Mouse (Mus musculus) intestine, embryonic 15.5 days (tissue): Measurements from ENCODE around the gene Sorcs2. TPM values are rescaled to one million over a fixed set of nuclear protein-coding genes. Genes with fewer than 3 reads are reported as not detected.
A peak's percentile ranks its signal among the peaks of the same experiment; 100 is the strongest.

Source experiments
- ATAC-seq: fragments of 200-750 bp; cut with Nextera tagmentation; 2 replicates; pipeline ENCODE4 v1.8.0; 2017; ENCODE audit warnings: moderate TSS enrichment, moderate library complexity
- H3K27ac ChIP-seq: fragments of 300-500 bp; sonication (generic); 2 replicates; pipeline ENCODE4 v1.5.1; 2015; ENCODE audit warnings: mild to moderate bottlenecking, inconsistent platforms
- H3K27me3 ChIP-seq: fragments of 300-500 bp; sonication (generic); replicated peaks from 2 replicates; pipeline ENCODE4 v1.6.1; 2015; ENCODE audit warnings: inconsistent platforms
- H3K36me3 ChIP-seq: fragments of 300-500 bp; sonication (generic); 2 replicates; pipeline ENCODE4 v1.6.1; 2015; ENCODE audit warnings: inconsistent platforms
- H3K4me1 ChIP-seq: fragments of 300-500 bp; sonication (generic); replicated peaks from 2 replicates; pipeline ENCODE4 v1.6.1; 2015; ENCODE audit warnings: inconsistent platforms
- H3K4me2 ChIP-seq: fragments of 300-500 bp; sonication (generic); replicated peaks from 2 replicates; pipeline ENCODE4 v1.6.1; 2015; ENCODE audit warnings: mild to moderate bottlenecking, inconsistent platforms
- H3K4me3 ChIP-seq: fragments of 300-500 bp; sonication (generic); replicated peaks from 2 replicates; pipeline ENCODE4 v1.5.1; 2015; ENCODE audit warnings: inconsistent platforms
- H3K9ac ChIP-seq: fragments of 300-500 bp; sonication (generic); 2 replicates; pipeline ENCODE4 v1.6.1; 2015; ENCODE audit warnings: inconsistent platforms
- H3K9me3 ChIP-seq: fragments of 300-500 bp; sonication (generic); 2 replicates; pipeline ENCODE4 v1.6.1; 2016; ENCODE audit warnings: inconsistent platforms
- WGBS: fragments of 180-500 bp; shearing (Covaris S2); methylation state at CpG from one replicate; pipeline ENCODE4 v1.1.7; 2015; 5-methylcytosine and 5-hydroxymethylcytosine counted together
- polyA plus RNA-seq: library from polyadenylated mRNA; unstranded; fragments of >200 nt; fragmentation: Nextera tagmentation; extraction: Ambion mirVana; gene quantifications from 2 replicates; pipeline ENCODE4 v1.2.1, GENCODE M21; 2015

Gene Sorcs2
- polyA plus RNA-seq, 1 experiment from 2014 or later: 9.6 TPM

DNA sequence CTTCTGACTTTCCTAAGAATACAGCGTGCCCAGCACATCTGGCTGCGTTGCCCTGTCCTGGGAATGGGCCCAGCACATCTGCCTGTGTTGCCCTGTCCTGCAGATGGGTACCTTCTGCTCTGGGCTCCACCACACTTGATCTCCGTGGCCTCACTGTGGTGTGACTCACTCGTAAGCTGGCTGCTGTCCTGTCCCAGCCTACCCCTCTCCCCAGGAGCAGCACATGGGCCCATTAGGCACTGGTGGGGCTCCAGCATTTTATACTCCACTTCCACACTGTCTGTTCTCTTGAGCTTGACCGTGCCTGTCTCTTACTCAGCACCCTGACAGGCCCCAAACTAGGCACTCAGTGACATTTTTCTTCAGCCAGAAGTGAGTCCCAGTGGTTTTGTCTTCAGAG, 391.4 kb downstream of the Sorcs2 start:
- Histone ChIP-seq H3K9me3 (no peaks in the 10 kb centered on the region), H3K4me1 (no peaks in the 10 kb centered on the region), H3K36me3 (no peaks in the 10 kb centered on the region), H3K4me3 (no peak overlapping the region), H3K27ac (no peak overlapping the region), H3K27me3 (no peaks in the 10 kb centered on the region), H3K9ac (no peak overlapping the region), H3K4me2 (no peak overlapping the region)
- ATAC-seq: no peak
- WGBS: 75% methylated on average over 5 of the region's 5 CpGs

DNA sequence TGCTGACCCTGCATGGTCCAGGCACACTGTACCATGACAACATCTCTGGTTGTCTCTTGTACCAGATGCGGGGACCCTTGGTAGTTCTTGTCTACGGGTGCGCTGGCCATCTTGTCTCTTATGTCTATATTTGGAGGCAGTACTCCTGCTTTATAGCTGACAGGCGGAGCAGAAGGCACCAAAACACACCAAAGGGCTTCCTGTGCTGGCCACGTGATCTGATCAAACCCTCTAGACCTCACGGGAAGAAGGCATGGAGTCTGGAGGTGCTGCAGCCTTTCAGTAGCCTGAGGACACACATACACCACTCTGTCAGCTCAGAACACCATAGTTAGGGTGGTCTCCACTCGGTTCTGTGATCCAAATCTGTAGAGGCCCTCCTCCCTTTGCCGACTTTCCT, 391.8 kb downstream of the Sorcs2 start:
- Histone ChIP-seq H3K36me3 (no peaks in the 10 kb centered on the region), H3K9ac (no peak overlapping the region), H3K27ac (no peak overlapping the region), H3K4me1 (no peaks in the 10 kb centered on the region), H3K27me3 (no peaks in the 10 kb centered on the region), H3K4me3 (no peak overlapping the region), H3K9me3 (no peaks in the 10 kb centered on the region), H3K4me2 (no peak overlapping the region)
- 67% methylated on average over 8 of the region's 8 CpGs for WGBS
- no peak for ATAC-seq

DNA sequence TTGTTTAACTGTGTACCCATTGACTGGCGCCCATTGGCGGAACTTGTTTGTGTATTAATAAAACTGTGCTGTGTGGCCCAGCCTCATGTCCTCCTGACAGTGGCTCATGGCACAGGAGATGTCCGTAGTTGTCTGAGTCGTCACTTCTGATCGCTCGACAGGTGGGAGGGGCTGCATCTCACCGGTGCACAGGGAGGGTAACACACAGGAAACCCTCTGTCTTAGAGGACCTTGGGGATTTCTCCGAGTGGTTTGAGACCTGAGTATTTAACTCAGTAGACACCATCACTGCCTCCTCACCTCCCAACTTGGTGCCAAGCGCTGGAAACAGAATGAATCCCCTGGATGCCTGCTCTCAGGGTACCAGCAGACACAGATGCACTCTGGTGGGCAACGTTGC, 394.1 kb downstream of the Sorcs2 start:
- Histone ChIP-seq H3K4me2 (no peak overlapping the region), H3K9ac (no peak overlapping the region), H3K27me3 (no peaks in the 10 kb centered on the region), H3K4me3 (no peak overlapping the region), H3K9me3 (no peaks in the 10 kb centered on the region), H3K27ac (no peak overlapping the region), H3K4me1 (no peaks in the 10 kb centered on the region), H3K36me3 (no peaks in the 10 kb centered on the region)
- WGBS: 80% methylated on average over 10 of the region's 10 CpGs
- ATAC-seq: no peak

DNA sequence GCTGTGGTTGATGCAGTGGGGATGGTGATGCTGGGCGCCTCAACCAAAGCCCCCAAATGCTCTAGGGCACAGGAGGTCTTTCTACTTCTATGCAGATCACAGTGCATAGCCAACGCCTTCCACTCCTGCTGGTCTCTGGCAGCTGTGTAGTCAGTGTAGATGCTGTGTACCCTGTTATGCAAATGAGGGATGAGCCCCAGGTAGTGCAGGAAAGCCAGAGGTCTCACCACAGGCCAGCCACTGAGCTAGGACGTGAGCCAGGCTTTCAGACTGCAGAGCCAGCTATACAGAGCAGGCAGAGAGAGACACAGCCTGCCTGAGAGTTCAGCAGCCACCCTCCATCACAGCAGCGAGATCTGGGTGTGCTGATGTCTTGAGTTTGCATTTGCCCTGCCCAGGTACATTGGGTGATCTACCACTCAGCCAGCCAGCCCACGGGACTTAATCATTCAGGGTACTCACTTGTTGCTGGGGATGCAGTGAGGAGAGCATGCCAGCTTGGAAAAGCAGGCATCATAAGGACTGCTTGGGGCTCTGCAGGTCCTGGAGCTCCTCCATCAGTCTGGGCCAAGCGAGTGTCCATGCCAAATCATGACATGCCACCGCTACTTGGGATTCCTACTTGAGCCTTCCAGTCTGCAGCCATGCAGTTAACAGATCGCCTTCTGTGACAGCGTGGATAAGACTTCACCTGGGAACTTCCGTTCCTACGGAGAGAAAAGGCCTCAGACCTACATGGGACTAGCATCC, 407.8 kb downstream of the Sorcs2 start:
- H3K4me2 ChIP-seq: no peak overlapping the region
- WGBS: 82% methylated on average over 11 of the region's 11 CpGs
- H3K27me3 ChIP-seq: no peaks in the 10 kb centered on the region
- no peak for ATAC-seq
- no peaks in the 10 kb centered on the region for H3K4me1 ChIP-seq
- H3K4me3 ChIP-seq: no peak overlapping the region
- peaks cover 16% of the 10 kb centered on the region for H3K36me3 ChIP-seq
- H3K9me3 ChIP-seq: no peaks in the 10 kb centered on the region
- H3K27ac ChIP-seq: no peak overlapping the region
- H3K9ac ChIP-seq: no peak overlapping the region

DNA sequence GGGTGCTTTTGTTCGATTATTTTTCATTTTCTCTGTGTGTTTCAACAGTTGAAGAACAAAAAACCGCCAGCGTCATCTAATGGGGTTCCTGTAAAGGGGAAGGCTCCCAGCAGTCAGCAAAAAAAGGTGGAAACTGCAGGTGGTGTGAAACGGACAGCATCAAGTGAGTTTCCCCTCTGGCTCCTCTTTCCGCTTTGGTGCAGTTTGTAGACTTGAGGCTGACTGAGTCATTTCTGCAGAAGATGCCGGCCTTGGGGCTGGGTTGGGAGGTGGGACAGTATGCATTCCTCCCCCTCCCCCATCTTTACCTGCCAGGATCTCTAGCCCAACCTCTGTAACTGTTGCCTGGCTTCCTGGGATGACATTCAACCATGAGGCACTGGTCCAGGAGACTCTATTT, 408.4 kb downstream of the Sorcs2 start:
- Histone ChIP-seq H3K9me3 (no peaks in the 10 kb centered on the region), H3K4me2 (no peak overlapping the region), H3K4me3 (no peak overlapping the region), H3K36me3 (peaks cover 15% of the 10 kb centered on the region), H3K27me3 (no peaks in the 10 kb centered on the region), H3K9ac (no peak overlapping the region), H3K4me1 (no peaks in the 10 kb centered on the region), H3K27ac (no peak overlapping the region)
- no peak for ATAC-seq
- WGBS: 85% methylated on average over 6 of the region's 6 CpGs

DNA sequence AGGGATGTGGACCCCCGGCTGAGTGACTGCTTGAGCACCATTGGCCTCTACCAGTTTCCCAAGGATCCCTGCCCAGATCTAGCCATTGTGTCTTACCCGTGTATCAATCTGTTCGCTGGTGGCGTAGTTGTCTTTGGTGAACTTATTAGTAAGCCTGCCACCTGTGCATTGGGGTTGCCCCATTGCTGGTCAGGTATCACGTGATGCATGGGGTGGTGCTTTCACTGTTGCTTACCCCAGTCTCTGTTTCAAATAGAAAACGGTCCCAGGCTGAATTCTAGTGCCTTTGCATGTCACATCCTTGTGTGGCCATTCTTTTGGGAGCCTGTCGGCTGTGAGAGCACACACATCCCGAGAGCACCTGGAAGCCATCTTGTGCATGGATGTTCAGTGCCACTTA, 409.9 kb downstream of the Sorcs2 start:
- H3K4me1 ChIP-seq: no peaks in the 10 kb centered on the region
- no peak for ATAC-seq
- no peak overlapping the region for H3K4me3 ChIP-seq
- no peak overlapping the region for H3K27ac ChIP-seq
- no peak overlapping the region for H3K9ac ChIP-seq
- H3K4me2 ChIP-seq: no peak overlapping the region
- 92% methylated on average over 8 of the region's 8 CpGs for WGBS
- H3K9me3 ChIP-seq: no peaks in the 10 kb centered on the region
- peaks cover 14% of the 10 kb centered on the region; the same call in 1 of the 2 replicates for H3K36me3 ChIP-seq
- H3K27me3 ChIP-seq: no peaks in the 10 kb centered on the region

DNA sequence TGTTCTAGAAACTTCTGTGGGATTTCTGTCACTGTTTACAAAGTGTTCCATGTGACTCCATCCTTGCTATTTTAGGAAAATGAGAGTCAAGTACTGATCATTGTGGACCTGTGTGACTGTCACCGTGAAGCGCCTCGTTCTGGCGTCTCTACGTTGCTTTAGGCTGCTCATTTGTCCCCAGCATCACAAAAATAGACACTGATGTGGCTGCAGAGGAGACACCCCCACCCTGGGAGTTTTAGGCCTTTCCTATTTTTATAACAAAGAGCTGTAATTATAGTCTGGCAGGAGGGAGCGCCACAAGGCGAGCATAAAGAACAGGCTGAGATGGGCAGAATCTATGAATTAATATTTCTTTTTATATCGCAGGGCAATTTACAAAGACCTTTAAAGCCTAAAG, 412.3 kb downstream of the Sorcs2 start:
- no peak overlapping the region for H3K27ac ChIP-seq
- H3K4me3 ChIP-seq: no peak overlapping the region
- H3K4me2 ChIP-seq: no peak overlapping the region
- H3K36me3 ChIP-seq: peaks cover 10% of the 10 kb centered on the region; the same call in 1 of the 2 replicates
- ATAC-seq: no peak
- no peak overlapping the region for H3K9ac ChIP-seq
- WGBS: 88% methylated on average over 8 of the region's 8 CpGs
- no peaks in the 10 kb centered on the region for H3K27me3 ChIP-seq
- H3K9me3 ChIP-seq: no peaks in the 10 kb centered on the region
- no peaks in the 10 kb centered on the region for H3K4me1 ChIP-seq

DNA sequence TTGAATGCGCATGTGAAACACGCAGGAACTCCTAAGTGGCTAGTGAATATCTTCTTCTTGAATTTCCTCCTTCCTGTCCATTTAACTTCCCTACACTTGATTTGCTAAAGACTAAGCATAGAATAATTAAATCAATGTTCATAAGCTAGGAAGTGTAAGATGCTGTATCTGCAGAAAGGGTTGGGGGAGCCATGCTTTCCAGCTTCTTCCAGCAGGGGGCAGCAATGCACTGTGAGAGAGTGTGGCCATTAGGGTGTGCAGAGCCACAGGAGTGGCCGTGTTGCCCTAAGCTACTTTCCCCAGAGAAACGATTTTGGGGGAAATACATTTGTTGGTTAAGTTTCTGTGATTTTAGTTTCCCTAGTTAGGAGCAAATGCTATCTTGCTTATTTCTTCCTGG, 416.0 kb downstream of the Sorcs2 start:
- Histone ChIP-seq H3K4me3 (no peak overlapping the region), H3K4me2 (no peak overlapping the region), H3K27ac (no peak overlapping the region), H3K27me3 (no peaks in the 10 kb centered on the region), H3K9me3 (no peaks in the 10 kb centered on the region), H3K4me1 (no peaks in the 10 kb centered on the region), H3K36me3 (peaks cover 16% of the 10 kb centered on the region), H3K9ac (no peak overlapping the region)
- WGBS: 47% methylated on average over 4 of the region's 4 CpGs
- no peak for ATAC-seq

DNA sequence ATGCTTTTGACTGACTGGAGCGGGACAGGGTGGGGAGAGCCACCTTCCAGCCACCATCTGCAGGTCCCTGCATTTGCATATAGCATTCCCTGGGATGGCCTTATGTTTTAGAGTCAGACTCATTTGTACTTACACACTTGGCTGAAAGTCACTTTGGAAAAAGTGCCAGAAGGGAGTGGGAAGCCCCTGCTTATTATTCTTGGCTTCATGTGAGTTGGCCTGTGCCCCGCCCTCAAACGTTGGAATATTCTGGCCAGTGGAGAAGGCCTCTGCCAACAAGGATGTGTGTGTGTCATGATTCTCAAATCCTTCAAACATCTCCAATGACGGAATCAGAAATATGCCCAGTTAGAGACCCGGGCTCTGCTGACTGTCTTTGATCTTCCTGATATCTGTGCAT, 416.6 kb downstream of the Sorcs2 start:
- H3K36me3 ChIP-seq: peaks cover 20% of the 10 kb centered on the region

DNA sequence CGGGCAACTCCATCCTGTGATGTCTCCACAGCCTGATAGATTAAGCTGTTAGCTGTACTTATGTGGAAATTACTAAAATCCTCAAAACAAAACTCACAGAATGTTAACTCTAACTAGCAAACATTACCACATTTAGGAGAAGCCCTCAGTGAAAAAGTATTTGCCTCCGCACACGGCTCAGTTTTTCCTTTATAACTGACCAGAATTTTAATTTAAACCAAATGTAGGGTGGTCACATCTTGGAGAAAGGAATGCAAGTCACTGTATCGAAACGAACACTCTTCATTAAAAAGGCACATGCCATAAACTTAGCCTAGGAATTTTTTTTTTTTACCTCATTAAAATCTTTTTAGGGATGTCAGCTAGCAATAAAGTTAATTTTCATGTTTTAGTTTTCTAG, 417.4 kb downstream of the Sorcs2 start:
- no peak for ATAC-seq
- Histone ChIP-seq H3K9me3 (no peaks in the 10 kb centered on the region), H3K36me3 (peaks cover 21% of the 10 kb centered on the region), H3K4me3 (no peak overlapping the region), H3K27me3 (no peaks in the 10 kb centered on the region), H3K9ac (no peak overlapping the region), H3K27ac (no peak overlapping the region), H3K4me1 (0 out of 2 replicates have a peak, but pooled peaks cover under 1% of the 10 kb centered on the region), H3K4me2 (no peak overlapping the region)
- WGBS: 89% methylated on average over 5 of the region's 5 CpGs

More for the DNA sequence above, 416.6 kb downstream of the Sorcs2 start:
- ATAC-seq: no peak
- Histone ChIP-seq H3K27me3 (no peaks in the 10 kb centered on the region), H3K9me3 (no peaks in the 10 kb centered on the region), H3K27ac (no peak overlapping the region), H3K4me2 (no peak overlapping the region), H3K9ac (no peak overlapping the region), H3K4me1 (no peaks in the 10 kb centered on the region), H3K4me3 (no peak overlapping the region)
- WGBS: 84% methylated on average over 5 of the region's 5 CpGs

DNA sequence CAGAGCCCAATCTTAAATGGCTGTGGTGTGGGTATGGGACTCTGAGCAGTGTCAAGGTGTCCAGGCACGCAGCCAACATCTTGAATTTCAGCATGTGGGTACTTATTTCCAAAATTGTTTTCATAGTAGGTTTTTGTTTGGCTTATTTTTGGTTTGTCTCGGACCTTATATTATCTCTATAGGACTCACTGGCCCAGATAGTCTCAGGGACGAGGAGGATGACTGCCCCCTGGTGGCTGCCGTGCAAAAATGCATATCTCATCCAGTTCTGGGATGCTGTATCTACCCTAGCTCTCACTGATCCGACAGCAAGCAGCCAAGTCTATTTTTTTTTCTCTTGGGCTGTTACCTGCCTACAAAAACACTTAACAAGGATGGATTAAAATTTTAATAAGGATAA, 422.3 kb downstream of the Sorcs2 start:
- no peak overlapping the region for H3K4me2 ChIP-seq
- peaks cover 19% of the 10 kb centered on the region for H3K36me3 ChIP-seq
- no peak overlapping the region for H3K4me3 ChIP-seq
- no peaks in the 10 kb centered on the region for H3K27me3 ChIP-seq
- H3K9ac ChIP-seq: no peak overlapping the region
- 12% methylated on average over 5 of the region's 5 CpGs for WGBS
- ATAC-seq: peak; percentile 66; the same call in 1 of the 2 replicates
- no peaks in the 10 kb centered on the region for H3K9me3 ChIP-seq
- H3K4me1 ChIP-seq: peaks cover 26% of the 10 kb centered on the region
- H3K27ac ChIP-seq: no peak overlapping the region

DNA sequence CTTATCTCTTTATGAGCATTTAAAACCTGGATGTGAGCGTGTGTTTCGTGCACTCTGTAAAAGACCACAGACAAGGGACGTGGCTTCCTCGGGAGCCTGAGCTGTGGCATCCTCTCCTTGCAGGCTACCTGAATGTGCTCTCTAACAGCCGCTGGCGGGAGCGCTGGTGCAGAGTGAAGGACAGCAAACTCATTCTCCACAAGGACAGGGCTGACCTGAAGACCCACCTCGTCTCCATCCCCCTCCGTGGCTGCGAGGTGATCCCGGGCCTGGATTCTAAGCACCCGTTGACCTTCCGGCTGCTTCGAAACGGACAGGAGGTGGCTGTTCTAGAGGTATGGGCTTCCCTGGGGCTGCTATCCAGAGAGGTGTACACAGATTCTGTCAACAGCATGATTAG, 423.7 kb downstream of the Sorcs2 start:
- H3K27me3 ChIP-seq: no peaks in the 10 kb centered on the region
- peaks cover 31% of the 10 kb centered on the region for H3K4me1 ChIP-seq
- H3K36me3 ChIP-seq: peaks cover 19% of the 10 kb centered on the region
- ATAC-seq: no peak
- WGBS: 73% methylated on average over 15 of the region's 15 CpGs
- H3K4me3 ChIP-seq: no peak overlapping the region
- no peak overlapping the region for H3K9ac ChIP-seq
- H3K27ac ChIP-seq: peak overlapping the region; percentile 84
- no peaks in the 10 kb centered on the region for H3K9me3 ChIP-seq
- peak overlapping the region; percentile 12 for H3K4me2 ChIP-seq

DNA sequence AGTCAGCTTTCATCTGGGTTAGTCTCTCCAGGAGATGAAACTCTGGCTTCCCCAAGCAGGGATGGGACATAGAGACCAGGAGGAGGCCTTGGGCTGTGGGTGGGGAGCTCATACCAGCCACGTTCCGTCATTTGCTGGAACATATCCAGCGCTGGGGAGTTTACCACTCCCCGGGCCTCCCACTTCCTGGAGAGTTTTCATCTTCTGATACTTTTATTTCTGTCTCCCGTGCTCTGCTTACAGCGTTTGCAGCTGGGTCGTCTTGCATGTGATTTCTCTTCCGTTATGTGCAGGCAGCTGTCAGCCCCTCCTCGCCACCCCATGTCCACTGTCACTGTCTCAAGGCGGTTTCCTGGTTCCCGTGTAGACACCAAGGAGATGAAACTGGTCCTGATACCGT, 424.1 kb downstream of the Sorcs2 start:
- no peak overlapping the region for H3K4me3 ChIP-seq
- H3K27me3 ChIP-seq: no peaks in the 10 kb centered on the region
- peaks cover 31% of the 10 kb centered on the region for H3K4me1 ChIP-seq
- peak overlapping the region; percentile 12 for H3K4me2 ChIP-seq
- H3K9me3 ChIP-seq: no peaks in the 10 kb centered on the region
- peaks cover 19% of the 10 kb centered on the region for H3K36me3 ChIP-seq
- H3K9ac ChIP-seq: no peak overlapping the region
- 34% methylated on average over 12 of the region's 12 CpGs for WGBS
- H3K27ac ChIP-seq: peak overlapping the region; percentile 84
- ATAC-seq: peak; percentile 84
